In genomic region chr10:21369586-21369985, GRCm38 (mm10) we compare ENCODE assay signal across 9 mouse cellular contexts.
"Had no signal": no experiment of that assay in that cellular context is flagged by ENCODE, and none has a peak within 500 bp of the region (broad histone marks: within the 10 kb centered on the region; RNA-seq: fewer than 3 reads in every experiment).

No protein-coding gene starts in this region.

- DNase-seq: forebrain, postnatal 0 days; gastrocnemius, postnatal 14 days; gastrocnemius, postnatal 36 days; heart, adult 2 months; heart, postnatal 14 days; heart, postnatal 36 days; layer of hippocampus, adult 9-11 months; layer of hippocampus, postnatal 36 days; left cerebral cortex, postnatal 4 days had no signal
